Mouse (Mus musculus): ENCODE measurements around the gene Tpbgl.

- TF ChIP-seq CTCF (IDR thresholded peaks at IDR 0.05; ENCODE audit: low read depth) (no peak), EP300 (IDR thresholded peaks at IDR 0.05; ENCODE audit: low read depth) (no peak)
Measured at GRCm38 (mm10) chr7:99606766-99607165, 20.1 kb downstream of the Tpbgl start.
